Mouse (Mus musculus): ENCODE results near the gene Mgat4e.

GRCm38 (mm10) chr1:134555871-134556670, 6.6 kb upstream of the Mgat4e start:
- TF ChIP-seq CTCF (IDR thresholded peaks at IDR 0.05; ENCODE audit: extremely low read depth, insufficient read depth, low read length) (no peak), POLR2A (IDR thresholded peaks at IDR 0.05; ENCODE audit: extremely low read depth, insufficient read depth, low read length) (no peak)

Measured in cortical plate, adult 2 months (tissue).